Mouse (Mus musculus): Measurements from ENCODE around the gene Chmp5.
A peak's percentile ranks its signal among the peaks of the same experiment; 100 is the strongest.
"Not testable (repeated sequence)": the region's sequence is repeated elsewhere in the genome, so short reads cannot be mapped to it uniquely, and the experiment has no call there.

Gene Chmp5

GRCm38 (mm10) chr4:40948160-40948708 is at the start of gene Chmp5, which contains the start of gene Bag1:
Gene Chmp5, plus strand, starts transcription at chr4:40948407.
Gene Bag1, minus strand, starts transcription at chr4:40948294.
- peak; percentile 100 for DNase-seq (ENCODE audit: low spot score)

GRCm38 (mm10) chr4:40898476-40899044 is 49.6 kb upstream of the Chmp5 start:
- no peak for DNase-seq (ENCODE audit: low spot score)

GRCm38 (mm10) chr4:40899264-40899663 is 48.9 kb upstream of the Chmp5 start:
- DNase-seq (ENCODE audit: low spot score): no peak

- DNase-seq (ENCODE audit: low spot score): no peak
Observed at GRCm38 (mm10) chr4:40900071-40900470, 48.1 kb upstream of the Chmp5 start.

GRCm38 (mm10) chr4:40900612-40901011 is 47.6 kb upstream of the Chmp5 start:
- no peak for DNase-seq (ENCODE audit: low spot score)

- DNase-seq (ENCODE audit: low spot score): no peak
Observed at GRCm38 (mm10) chr4:40906298-40906697, 41.9 kb upstream of the Chmp5 start.

- peak; percentile 78 for DNase-seq (ENCODE audit: low spot score)
Observed at GRCm38 (mm10) chr4:40908261-40908969, 39.8 kb upstream of the Chmp5 start.

GRCm38 (mm10) chr4:40914287-40914867 is 33.8 kb upstream of the Chmp5 start:
- DNase-seq (ENCODE audit: low spot score): no peak

GRCm38 (mm10) chr4:40915947-40916346 is 32.3 kb upstream of the Chmp5 start:
- DNase-seq (ENCODE audit: low spot score): no peak

GRCm38 (mm10) chr4:40916592-40917155 is 31.5 kb upstream of the Chmp5 start:
- DNase-seq (ENCODE audit: low spot score): no peak

GRCm38 (mm10) chr4:40919785-40920184 is 28.4 kb upstream of the Chmp5 start, which contains the start of gene Spink4:
Gene Spink4, plus strand, starts transcription at chr4:40920052.
- DNase-seq (ENCODE audit: low spot score): peak; percentile 66

- DNase-seq (ENCODE audit: low spot score): no peak
Observed at GRCm38 (mm10) chr4:40920576-40920975, 27.6 kb upstream of the Chmp5 start.

- DNase-seq (ENCODE audit: low spot score): no peak
Observed at GRCm38 (mm10) chr4:40921288-40921687, 26.9 kb upstream of the Chmp5 start.

- no peak for DNase-seq (ENCODE audit: low spot score)
Observed at GRCm38 (mm10) chr4:40923087-40923651, 25.0 kb upstream of the Chmp5 start.

GRCm38 (mm10) chr4:40925568-40925967 is 22.6 kb upstream of the Chmp5 start:
- no peak for DNase-seq (ENCODE audit: low spot score)

- DNase-seq (ENCODE audit: low spot score): no peak
Observed at GRCm38 (mm10) chr4:40929046-40929445, 19.2 kb upstream of the Chmp5 start.

- DNase-seq (ENCODE audit: low spot score): no peak
Observed at GRCm38 (mm10) chr4:40933694-40934093, 14.5 kb upstream of the Chmp5 start.

- DNase-seq (ENCODE audit: low spot score): not testable (repeated sequence)
Observed at GRCm38 (mm10) chr4:40934369-40934768, 13.8 kb upstream of the Chmp5 start.

- DNase-seq (ENCODE audit: low spot score): no peak
Observed at GRCm38 (mm10) chr4:40936175-40936839, 11.9 kb upstream of the Chmp5 start.

- DNase-seq (ENCODE audit: low spot score): no peak
Observed at GRCm38 (mm10) chr4:40938793-40939192, 9.4 kb upstream of the Chmp5 start.

GRCm38 (mm10) chr4:40943651-40944050 is 4.6 kb upstream of the Chmp5 start:
- DNase-seq (ENCODE audit: low spot score): no peak

Data from testis, postnatal 10 days (tissue).